Mouse (Mus musculus) kidney, embryonic 14.5 days (tissue): ENCODE results near the gene H2-M10.6. TPM values are rescaled to one million over a fixed set of nuclear protein-coding genes. Genes with fewer than 3 reads are reported as not detected.
"Not testable (repeated sequence)": the region's sequence is repeated elsewhere in the genome, so short reads cannot be mapped to it uniquely, and the experiment has no call there.

Experiments
- ATAC-seq: fragments of 200-750 bp; cut with Nextera tagmentation; 2 replicates; pipeline ENCODE4 v1.8.0; 2017; ENCODE audit warnings: moderate number of reproducible peaks, mild to moderate bottlenecking, moderate TSS enrichment, moderate library complexity; ENCODE audit not compliant: low FRiP score, low TSS enrichment
- H3K27ac ChIP-seq: fragments of 300-500 bp; sonication (generic); 2 replicates; pipeline ENCODE4 v1.5.1; 2014; ENCODE audit warnings: low read depth, mild to moderate bottlenecking, low read length, moderate library complexity, mixed read lengths
- H3K27me3 ChIP-seq: fragments of 300-500 bp; sonication (generic); 2 replicates; pipeline ENCODE4 v1.6.1; 2014; ENCODE audit warnings: mild to moderate bottlenecking, low read length; ENCODE audit not compliant: control insufficient read depth, insufficient read depth
- H3K36me3 ChIP-seq: fragments of 300-500 bp; sonication (generic); 2 replicates; pipeline ENCODE4 v1.6.1; 2014; ENCODE audit warnings: low read length, mixed read lengths; ENCODE audit not compliant: control insufficient read depth, insufficient read depth
- H3K4me1 ChIP-seq: fragments of 300-500 bp; sonication (generic); 2 replicates; pipeline ENCODE4 v1.6.1; 2014; ENCODE audit warnings: low read length, mixed read lengths; ENCODE audit not compliant: control insufficient read depth, insufficient read depth
- H3K4me2 ChIP-seq: fragments of 300-500 bp; sonication (generic); replicated peaks from 2 replicates; pipeline ENCODE4 v1.6.1; 2014; ENCODE audit warnings: low read depth, mild to moderate bottlenecking, low read length
- H3K4me3 ChIP-seq: fragments of 300-500 bp; sonication (generic); 2 replicates; pipeline ENCODE4 v1.5.1; 2014; ENCODE audit warnings: mild to moderate bottlenecking, low read length
- H3K9ac ChIP-seq: fragments of 300-500 bp; sonication (generic); 2 replicates; pipeline ENCODE4 v1.6.1; 2014; ENCODE audit warnings: low read depth, mild to moderate bottlenecking, low read length, moderate library complexity
- H3K9me3 ChIP-seq: fragments of 300-500 bp; sonication (generic); 2 replicates; pipeline ENCODE4 v1.6.1; 2016; ENCODE audit warnings: low read length; ENCODE audit not compliant: control insufficient read depth
- WGBS: fragments of 180-500 bp; shearing (Covaris S2); extraction: QIAGEN DNeasy Blood & Tissue Kit; methylation state at CpG from one replicate; pipeline ENCODE4 v1.1.7; 2014; 5-methylcytosine and 5-hydroxymethylcytosine counted together
- polyA plus RNA-seq: library from polyadenylated mRNA; unstranded; fragments of >200 nt; fragmentation: Nextera tagmentation; extraction: Ambion mirVana; gene quantifications from 2 replicates; pipeline ENCODE4 v1.2.1, GENCODE M21; 2014

H2-M10.6 gene
- polyA plus RNA-seq, 1 experiment from 2014 or later, result not detected

DNA sequence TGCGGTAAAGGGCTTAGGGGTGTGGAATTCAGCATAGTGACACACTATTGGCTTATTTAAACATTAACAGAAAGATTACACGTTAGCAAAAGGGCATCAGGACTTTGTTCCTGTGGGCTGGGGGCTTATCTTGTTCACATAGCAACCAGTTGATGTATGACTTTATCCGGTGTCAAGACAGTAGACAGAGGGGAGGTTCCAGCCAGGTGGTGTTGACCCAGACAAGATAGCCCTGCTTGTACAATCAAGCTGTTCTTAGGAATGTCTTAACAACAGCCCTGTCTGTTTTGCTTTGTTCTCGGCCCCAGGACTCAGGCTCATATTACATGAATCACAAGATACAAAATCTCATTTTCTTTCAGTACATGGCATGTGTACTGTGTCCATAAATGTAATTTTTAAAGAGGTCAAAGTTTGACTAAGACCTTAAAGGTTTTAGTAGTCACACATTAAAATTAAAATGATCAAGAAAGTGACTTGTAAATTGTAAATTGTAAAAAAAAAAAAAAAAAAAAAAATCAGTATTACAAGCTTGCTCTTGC lies 12.0 kb upstream of the H2-M10.6 start:
- not testable (repeated sequence) for H3K27me3 ChIP-seq, ATAC-seq, H3K36me3 ChIP-seq, H3K9me3 ChIP-seq, H3K4me2 ChIP-seq, H3K9ac ChIP-seq, H3K4me1 ChIP-seq, H3K4me3 ChIP-seq, H3K27ac ChIP-seq
- WGBS, result 47% methylated on average over 4 of the region's 4 CpGs

DNA sequence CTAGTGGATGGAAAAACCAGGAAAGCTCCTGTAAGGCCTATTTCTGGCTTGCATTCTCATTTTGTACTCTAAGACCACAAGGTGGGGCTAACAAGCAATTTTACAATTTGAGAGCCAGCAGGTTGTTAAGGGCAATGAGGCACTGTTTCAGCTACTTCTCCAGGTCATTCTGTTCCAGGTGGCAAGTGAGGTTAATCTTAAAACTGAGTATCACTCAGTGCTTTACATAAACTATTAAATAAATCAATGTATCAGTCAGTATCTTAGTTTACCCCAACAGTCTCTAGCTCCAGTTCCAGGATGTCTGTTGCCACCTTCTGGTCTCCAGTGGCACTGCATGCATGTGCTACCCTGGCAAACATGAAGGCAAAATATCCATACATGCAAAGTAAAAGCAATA lies 12.0 kb downstream of the H2-M10.6 start:
- Histone ChIP-seq H3K4me2 (no peak overlapping the region), H3K36me3 (no peaks in the 10 kb centered on the region), H3K27me3 (no peaks in the 10 kb centered on the region), H3K9ac (no peak overlapping the region), H3K4me3 (no peak overlapping the region), H3K4me1 (no peaks in the 10 kb centered on the region), H3K27ac (no peak overlapping the region), H3K9me3 (no peaks in the 10 kb centered on the region)
- ATAC-seq, result no peak

DNA sequence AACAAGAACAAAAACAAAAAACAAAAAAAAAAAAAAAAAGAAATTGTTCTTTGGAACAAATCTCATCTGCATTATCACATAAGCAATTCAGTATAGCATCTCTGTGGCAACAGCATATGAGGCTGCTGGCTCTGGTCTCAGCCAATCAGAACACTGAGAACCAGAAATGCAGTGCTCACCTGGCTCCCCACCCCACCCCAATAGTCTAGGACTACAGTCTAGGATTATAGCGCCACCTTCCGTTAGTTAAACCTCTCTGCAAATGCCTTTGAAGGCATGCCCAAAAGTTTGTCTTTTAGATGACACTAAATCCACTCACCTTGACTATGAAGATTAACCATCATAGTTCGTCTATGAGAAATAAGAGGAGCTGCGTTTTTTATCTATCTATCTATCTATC lies 13.6 kb downstream of the H2-M10.6 start:
- no peak overlapping the region for H3K9ac ChIP-seq
- whole genome bisulfite sequencing, result 32% methylated on average over 4 of the region's 4 CpGs
- no peaks in the 10 kb centered on the region for H3K27me3 ChIP-seq
- H3K36me3 ChIP-seq, result no peaks in the 10 kb centered on the region
- no peak overlapping the region for H3K27ac ChIP-seq
- ATAC-seq, result no peak
- H3K9me3 ChIP-seq, result no peaks in the 10 kb centered on the region
- H3K4me3 ChIP-seq, result no peak overlapping the region
- H3K4me1 ChIP-seq, result no peaks in the 10 kb centered on the region
- no peak overlapping the region for H3K4me2 ChIP-seq

DNA sequence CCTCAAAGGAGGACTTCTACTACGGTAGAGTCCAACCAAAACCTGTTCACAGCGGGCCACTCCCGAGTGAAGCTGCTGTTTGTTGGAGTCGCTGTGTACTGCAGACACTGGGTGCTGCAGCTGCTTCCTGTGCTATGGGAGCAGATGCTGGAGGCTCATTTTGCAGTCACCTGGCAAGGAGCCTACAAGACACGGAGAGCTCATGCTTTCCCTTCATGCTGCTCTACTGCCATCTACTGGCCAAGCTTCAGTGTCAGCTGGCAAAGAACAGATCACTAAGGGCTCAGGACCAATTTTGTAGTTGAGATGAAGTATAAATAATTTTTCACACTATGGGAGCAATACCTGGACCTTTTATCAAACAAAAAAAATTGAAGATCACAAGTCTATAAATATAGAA lies 14.0 kb downstream of the H2-M10.6 start:
- H3K27me3 ChIP-seq, H3K36me3 ChIP-seq, H3K4me2 ChIP-seq, H3K4me1 ChIP-seq, H3K9ac ChIP-seq, H3K4me3 ChIP-seq, H3K9me3 ChIP-seq, H3K27ac ChIP-seq: not testable (repeated sequence)
- WGBS, result 16% methylated on average over 5 of the region's 5 CpGs
- ATAC-seq, result peak; percentile 68; the same call in 1 of the 2 replicates

DNA sequence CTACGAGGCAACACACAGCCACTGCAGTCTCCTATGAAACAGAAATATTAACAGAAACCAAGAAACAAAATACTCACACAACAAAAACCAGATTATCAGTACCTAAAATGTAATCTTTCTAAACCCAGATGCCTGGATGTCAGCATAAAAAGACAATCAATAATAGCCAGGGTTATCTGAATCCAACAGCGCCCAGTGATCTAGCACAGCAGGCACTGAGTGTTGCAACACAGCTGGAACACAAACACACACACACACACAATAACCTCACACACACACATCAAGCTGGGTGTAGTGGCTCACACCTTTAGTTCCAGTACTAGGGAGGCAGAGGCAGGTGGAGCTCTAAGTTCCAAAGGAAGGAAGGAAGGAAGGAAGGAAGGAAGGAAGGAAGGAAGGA lies 16.5 kb downstream of the H2-M10.6 start:
- no peak overlapping the region for H3K27ac ChIP-seq
- H3K4me3 ChIP-seq, result no peak overlapping the region
- H3K27me3 ChIP-seq, result no peaks in the 10 kb centered on the region
- no peak overlapping the region for H3K4me2 ChIP-seq
- no peaks in the 10 kb centered on the region for H3K9me3 ChIP-seq
- no peak for ATAC-seq
- H3K36me3 ChIP-seq, result no peaks in the 10 kb centered on the region
- WGBS, result 82% methylated on average over 2 of the region's 2 CpGs
- no peaks in the 10 kb centered on the region for H3K4me1 ChIP-seq
- H3K9ac ChIP-seq, result no peak overlapping the region

DNA sequence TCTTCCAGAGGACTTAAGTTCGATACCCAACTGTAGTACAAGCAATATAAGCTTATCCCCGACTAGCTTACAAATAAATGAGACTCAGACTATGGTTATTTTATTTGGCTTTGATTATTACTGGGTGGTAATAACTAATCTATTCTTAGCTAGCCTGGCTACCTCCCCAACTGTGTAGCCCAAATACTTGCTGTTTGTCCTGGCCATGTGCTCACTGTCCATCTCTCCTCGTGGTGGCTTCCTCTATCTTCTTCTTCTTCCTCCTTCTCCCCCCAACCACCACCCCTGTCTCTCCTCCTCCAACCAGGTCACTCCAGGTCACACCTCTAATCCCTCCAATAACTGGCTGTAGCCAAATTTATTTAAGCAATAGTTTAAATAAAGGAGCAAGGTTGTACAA lies 18.5 kb downstream of the H2-M10.6 start:
- Histone ChIP-seq H3K27me3 (no peaks in the 10 kb centered on the region), H3K36me3 (no peaks in the 10 kb centered on the region), H3K4me1 (no peaks in the 10 kb centered on the region), H3K27ac (no peak overlapping the region), H3K4me2 (no peak overlapping the region), H3K4me3 (no peak overlapping the region), H3K9me3 (no peaks in the 10 kb centered on the region), H3K9ac (no peak overlapping the region)
- no peak for ATAC-seq
- WGBS, result 78% methylated on average over 3 of the region's 3 CpGs

DNA sequence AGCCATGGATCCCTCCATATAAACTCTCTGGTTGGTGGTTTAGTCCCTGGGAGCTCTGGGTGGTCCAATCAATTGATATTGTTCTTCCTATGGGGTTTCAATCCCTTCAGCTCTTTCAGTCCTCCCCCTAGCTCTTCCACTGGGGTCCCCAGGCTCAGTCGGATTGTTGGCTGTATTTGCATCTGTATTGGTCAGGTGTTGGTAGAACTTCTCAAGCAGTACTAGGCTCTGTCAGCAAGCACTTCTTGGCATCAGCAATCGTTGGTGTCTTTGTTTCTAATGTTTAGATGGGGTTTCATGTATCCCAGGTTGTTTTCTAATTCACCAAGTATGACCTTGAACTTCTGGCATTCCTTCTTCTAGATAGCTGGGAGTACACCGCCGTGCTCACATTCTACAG lies 20.7 kb downstream of the H2-M10.6 start:
- no peak overlapping the region for H3K4me2 ChIP-seq
- H3K27me3 ChIP-seq, result no peaks in the 10 kb centered on the region
- WGBS, result 55% methylated on average over 4 of the region's 4 CpGs
- H3K9me3 ChIP-seq, result no peaks in the 10 kb centered on the region
- no peak for ATAC-seq
- no peak overlapping the region for H3K9ac ChIP-seq
- no peak overlapping the region for H3K27ac ChIP-seq
- H3K36me3 ChIP-seq, result no peaks in the 10 kb centered on the region
- peaks cover 8% of the 10 kb centered on the region; the same call in 1 of the 2 replicates for H3K4me1 ChIP-seq
- H3K4me3 ChIP-seq, result no peak overlapping the region

DNA sequence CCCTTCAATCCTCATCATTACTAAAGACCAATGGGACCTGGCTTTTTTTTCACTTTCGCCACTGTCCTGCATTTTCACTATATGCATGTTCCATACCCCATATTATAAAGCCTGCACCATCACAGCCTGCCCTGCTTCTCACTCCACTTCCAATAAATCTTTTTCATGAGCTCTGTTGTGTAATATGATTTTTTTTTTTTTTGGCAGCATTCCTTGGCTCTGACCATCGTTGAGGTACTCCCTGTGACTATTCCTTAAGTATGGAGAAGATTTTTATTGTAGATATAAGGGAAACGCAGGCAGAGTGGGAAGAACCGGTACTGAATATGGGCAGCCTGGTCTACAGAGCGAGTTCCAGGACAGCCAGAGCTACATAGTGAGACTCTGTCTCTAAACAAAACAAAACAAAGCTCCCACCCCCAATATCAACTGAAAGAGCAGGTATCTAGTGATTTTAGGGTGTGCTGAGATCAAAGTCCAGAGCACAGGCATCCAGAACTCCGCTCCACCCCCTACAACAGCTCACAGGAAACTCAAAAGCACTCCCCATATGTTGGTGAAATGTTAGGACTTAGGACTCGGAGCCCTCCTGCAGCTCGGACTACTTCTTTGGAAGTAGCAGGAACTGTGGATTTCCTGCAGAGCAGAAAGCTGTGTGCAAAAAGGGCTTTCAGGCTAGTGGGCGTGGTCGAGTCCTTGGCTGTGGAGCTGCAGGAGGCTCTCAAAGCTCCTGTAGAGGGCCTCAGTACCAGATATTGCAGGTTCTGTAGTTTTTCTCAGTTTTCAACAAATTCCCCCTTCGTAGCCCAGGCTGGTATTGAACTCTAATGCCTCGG lies 23.8 kb downstream of the H2-M10.6 start:
- H3K9me3 ChIP-seq, result no peaks in the 10 kb centered on the region
- no peaks in the 10 kb centered on the region for H3K36me3 ChIP-seq
- H3K4me2 ChIP-seq, result peak overlapping the region; percentile 63
- peak overlapping the region; percentile 65; the same call in 1 of the 2 replicates for H3K4me3 ChIP-seq
- H3K27ac ChIP-seq, result peak overlapping the region; percentile 67; the same call in 1 of the 2 replicates
- peaks cover 13% of the 10 kb centered on the region; the same call in 1 of the 2 replicates for H3K4me1 ChIP-seq
- H3K27me3 ChIP-seq, result no peaks in the 10 kb centered on the region
- WGBS, result 33% methylated on average over 12 of the region's 12 CpGs
- 0 out of 2 replicates have a peak overlapping the region, but pooled peaks have one; percentile 87 for H3K9ac ChIP-seq
- peak; percentile 20; the same call in 1 of the 2 replicates for ATAC-seq

DNA sequence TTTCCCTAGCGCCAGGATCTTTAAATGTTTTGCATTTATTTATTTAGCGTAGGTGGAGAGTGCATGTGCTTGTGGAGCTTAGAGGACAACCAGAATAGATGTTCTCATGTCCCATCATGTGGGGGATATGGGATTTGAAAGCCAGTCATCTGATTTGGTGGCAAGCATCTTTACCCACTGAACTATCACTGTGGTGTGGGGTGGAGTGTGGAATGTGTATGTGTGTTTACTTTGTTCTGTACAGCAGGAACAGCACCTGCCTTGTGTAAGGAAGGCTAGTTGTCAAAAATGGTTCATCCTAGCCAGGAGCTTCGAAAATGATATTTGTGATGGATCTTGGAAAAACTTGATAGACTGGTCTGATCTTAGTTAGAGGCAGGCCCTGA lies 24.4 kb downstream of the H2-M10.6 start:
- no peaks in the 10 kb centered on the region for H3K36me3 ChIP-seq
- H3K9ac ChIP-seq, result peak overlapping the region; percentile 87; the same call in 1 of the 2 replicates
- H3K27ac ChIP-seq, result peak overlapping the region; percentile 67; the same call in 1 of the 2 replicates
- H3K4me3 ChIP-seq, result peak overlapping the region; percentile 65
- no peaks in the 10 kb centered on the region for H3K27me3 ChIP-seq
- H3K4me1 ChIP-seq, result peaks cover 13% of the 10 kb centered on the region; the same call in 1 of the 2 replicates
- no peaks in the 10 kb centered on the region for H3K9me3 ChIP-seq
- peak overlapping the region; percentile 63 for H3K4me2 ChIP-seq
- ATAC-seq, result no peak
- 19% methylated on average over 3 of the region's 3 CpGs for WGBS
